In the genomic region with DNA sequence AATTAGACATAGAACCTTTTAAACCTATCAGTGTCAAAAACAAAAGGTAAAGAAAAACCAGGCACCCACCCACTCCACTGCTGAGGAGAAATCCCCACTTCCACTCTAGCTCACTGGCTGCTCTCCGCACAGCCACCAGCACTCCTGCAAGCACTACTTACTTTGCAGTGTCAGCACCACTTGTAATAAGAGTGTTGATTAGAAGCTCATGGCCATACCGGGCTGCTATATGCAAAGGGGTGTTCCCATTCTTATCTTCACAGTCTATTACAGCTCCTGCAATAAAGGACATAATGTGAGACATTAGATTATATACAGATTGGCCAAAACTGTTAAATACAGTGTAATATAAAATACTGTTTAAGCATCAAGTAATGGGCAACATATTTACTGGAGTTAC, we compare ENCODE assay signal across 30 mouse cellular contexts.
A peak's percentile ranks its signal among the peaks of the same experiment; 100 is the strongest.
DNase-seq lines count a peak whose midpoint lies in the region; ATAC-seq lines count a peak whose summit lies in the region.
"Had no signal": no experiment of that assay in that cellular context is flagged by ENCODE, and none has a peak within 500 bp of the region (broad histone marks: within the 10 kb centered on the region; RNA-seq: fewer than 3 reads in every experiment).

No protein-coding gene starts in this region.

- peaks cover 11% of the 10 kb centered on the region for H3K4me1 ChIP-seq in liver, embryonic 12.5 days
- peaks cover 12% of the 10 kb centered on the region for H3K4me1 ChIP-seq in liver, embryonic 13.5 days (replicated peaks)
- peaks cover 6% of the 10 kb centered on the region; the same call in 1 of the 2 replicates for H3K4me1 ChIP-seq in liver, embryonic 16.5 days (ENCODE audit: control insufficient read depth, low read depth, low read length)
- H3K4me1 ChIP-seq in intestine, embryonic 16.5 days (ENCODE audit: control insufficient read depth, insufficient read depth, low read length): no peaks in the 10 kb centered on the region
- no peaks in the 10 kb centered on the region for H3K4me1 ChIP-seq in limb, embryonic 10.5 days
- H3K4me1 ChIP-seq: embryonic facial prominence, embryonic 10.5 days; embryonic facial prominence, embryonic 13.5 days; forebrain, embryonic 13.5 days had no signal

- H3K9ac ChIP-seq in liver, embryonic 12.5 days: no peak overlapping the region
- H3K9ac ChIP-seq in liver, embryonic 13.5 days: no peak overlapping the region
- H3K9ac ChIP-seq in liver, embryonic 16.5 days (ENCODE audit: low read depth, low read length): no peak overlapping the region
- no peak overlapping the region for H3K9ac ChIP-seq in intestine, embryonic 16.5 days (ENCODE audit: low read depth, low read length)
- H3K9ac ChIP-seq: embryonic facial prominence, embryonic 13.5 days; forebrain, embryonic 13.5 days; heart, embryonic 13.5 days; hindbrain, embryonic 14.5 days had no signal

- no peak overlapping the region for H3K27ac ChIP-seq in liver, embryonic 12.5 days
- H3K27ac ChIP-seq in liver, embryonic 13.5 days: no peak overlapping the region
- H3K27ac ChIP-seq in liver, embryonic 16.5 days (ENCODE audit: low read length): no peak overlapping the region
- no peak overlapping the region for H3K27ac ChIP-seq in intestine, embryonic 16.5 days (ENCODE audit: low read length)
- no peak overlapping the region for H3K27ac ChIP-seq in limb, embryonic 10.5 days
- H3K27ac ChIP-seq: embryonic facial prominence, embryonic 10.5 days; embryonic facial prominence, embryonic 13.5 days; forebrain, embryonic 13.5 days; heart, adult 2 months; heart, embryonic 10.5 days; heart, embryonic 13.5 days; hindbrain, embryonic 14.5 days had no signal

- peak; percentile 72 for ATAC-seq in liver, embryonic 12.5 days
- peak; percentile 89 for ATAC-seq in liver, embryonic 13.5 days (ENCODE audit: low read depth)
- ATAC-seq in liver, embryonic 16.5 days (ENCODE audit: low read depth): peak; percentile 77
- no peak for ATAC-seq in intestine, embryonic 16.5 days
- ATAC-seq: forebrain, embryonic 13.5 days; forebrain, embryonic 16.5 days had no signal

- H3K27me3 ChIP-seq in liver, embryonic 12.5 days (replicated peaks): no peaks in the 10 kb centered on the region
- no peaks in the 10 kb centered on the region for H3K27me3 ChIP-seq in liver, embryonic 13.5 days
- H3K27me3 ChIP-seq in liver, embryonic 16.5 days (ENCODE audit: control insufficient read depth, insufficient read depth, low read depth, low read length): no peaks in the 10 kb centered on the region
- no peaks in the 10 kb centered on the region for H3K27me3 ChIP-seq in intestine, embryonic 16.5 days (replicated peaks; ENCODE audit: control insufficient read depth, insufficient read depth, low read length)
- H3K27me3 ChIP-seq in limb, embryonic 10.5 days (ENCODE audit: low read depth, poor library complexity, severe bottlenecking): no peaks in the 10 kb centered on the region
- H3K27me3 ChIP-seq: CH12.LX; embryonic facial prominence, embryonic 13.5 days; forebrain, embryonic 13.5 days; heart, embryonic 13.5 days had no signal

- no peaks in the 10 kb centered on the region for H3K9me3 ChIP-seq in liver, embryonic 12.5 days (replicated peaks)
- H3K9me3 ChIP-seq in liver, embryonic 13.5 days (replicated peaks): no peaks in the 10 kb centered on the region
- H3K9me3 ChIP-seq in liver, embryonic 16.5 days (replicated peaks; ENCODE audit: control insufficient read depth, low read length): no peaks in the 10 kb centered on the region
- no peaks in the 10 kb centered on the region for H3K9me3 ChIP-seq in intestine, embryonic 16.5 days (ENCODE audit: control insufficient read depth, low read length)
- H3K9me3 ChIP-seq in limb, embryonic 10.5 days (replicated peaks): no peaks in the 10 kb centered on the region
- H3K9me3 ChIP-seq: embryonic facial prominence, embryonic 10.5 days; embryonic facial prominence, embryonic 13.5 days; forebrain, embryonic 13.5 days; G1E; heart, embryonic 10.5 days; heart, embryonic 13.5 days had no signal

- peaks cover 32% of the 10 kb centered on the region for H3K36me3 ChIP-seq in liver, embryonic 12.5 days
- peaks cover 21% of the 10 kb centered on the region for H3K36me3 ChIP-seq in liver, embryonic 13.5 days
- peaks cover 2% of the 10 kb centered on the region; the same call in 1 of the 2 replicates for H3K36me3 ChIP-seq in liver, embryonic 16.5 days (ENCODE audit: control insufficient read depth, insufficient read depth)
- H3K36me3 ChIP-seq in intestine, embryonic 16.5 days (ENCODE audit: control insufficient read depth, insufficient read depth, low read length): no peaks in the 10 kb centered on the region
- H3K36me3 ChIP-seq in limb, embryonic 10.5 days: peaks cover 42% of the 10 kb centered on the region

- no peak for DNase-seq in liver
- DNase-seq in liver, embryonic 13.5 days: no peak
- no peak for DNase-seq in spleen, postnatal 36 days (ENCODE audit: low spot score in 2 of 2)
- no peak for DNase-seq in limb, embryonic 10.5 days (ENCODE audit: low spot score)
- DNase-seq: adrenal gland, adult 2 months; adrenal gland, postnatal 14 days; B cell, adult 2 months; cerebellum, adult 11 months; cerebellum, adult 8-10 months; cerebellum, postnatal 10 days; cerebellum, postnatal 36 days; embryo, embryonic 11 days; gastrocnemius, postnatal 10 days; gastrocnemius, postnatal 36 days; heart, adult 2 months; heart, postnatal 14 days; heart, postnatal 4 days had no signal

- WGBS in liver, embryonic 12.5 days (ENCODE audit: insufficient replicate concordance): 61% methylated on average over 2 of the region's 2 CpGs
- WGBS in liver, embryonic 13.5 days (ENCODE audit: insufficient replicate concordance): 42% methylated on average over 2 of the region's 2 CpGs
- WGBS in liver, embryonic 16.5 days (ENCODE audit: insufficient replicate concordance): 42% methylated on average over 2 of the region's 2 CpGs
- 72% methylated on average over 2 of the region's 2 CpGs for WGBS in intestine, embryonic 16.5 days
- 93% methylated on average over 2 of the region's 2 CpGs for whole genome bisulfite sequencing in limb, embryonic 10.5 days

- H3K4me2 ChIP-seq in liver, embryonic 12.5 days: no peak overlapping the region
- no peak overlapping the region for H3K4me2 ChIP-seq in liver, embryonic 13.5 days
- no peak overlapping the region for H3K4me2 ChIP-seq in liver, embryonic 16.5 days (ENCODE audit: low read depth, low read length)
- no peak overlapping the region for H3K4me2 ChIP-seq in intestine, embryonic 16.5 days (ENCODE audit: low read depth, low read length)
- H3K4me2 ChIP-seq: embryonic facial prominence, embryonic 13.5 days; forebrain, embryonic 13.5 days; heart, embryonic 13.5 days; hindbrain, embryonic 14.5 days had no signal

- H3K4me3 ChIP-seq in liver, embryonic 12.5 days: no peak overlapping the region
- H3K4me3 ChIP-seq in liver, embryonic 13.5 days (replicated peaks): no peak overlapping the region
- no peak overlapping the region for H3K4me3 ChIP-seq in liver, embryonic 16.5 days (ENCODE audit: low read depth, low read length)
- no peak overlapping the region for H3K4me3 ChIP-seq in intestine, embryonic 16.5 days (ENCODE audit: low read length)
- no peak overlapping the region for H3K4me3 ChIP-seq in limb, embryonic 10.5 days
- H3K4me3 ChIP-seq: embryonic facial prominence, embryonic 10.5 days; embryonic facial prominence, embryonic 13.5 days; erythroblast, embryonic 14.5 days; forebrain, embryonic 13.5 days; heart, adult 2 months; heart, embryonic 10.5 days; heart, embryonic 13.5 days had no signal
